Comparison of ENCODE assay signal across 25 mouse cellular contexts in genomic region chr10:94381393-94381740, GRCm38 (mm10).
DNase-seq lines count a peak whose midpoint lies in the region; ATAC-seq and TF ChIP-seq lines count a peak whose summit lies in the region.
"Had no signal": no experiment of that assay in that cellular context is flagged by ENCODE, and none has a peak within 500 bp of the region (broad histone marks: within the 10 kb centered on the region; RNA-seq: fewer than 3 reads in every experiment).

No protein-coding gene starts in this region.

- H3K9me3 ChIP-seq in kidney, postnatal 0 days (replicated peaks; ENCODE audit: low read length) = no peaks in the 10 kb centered on the region
- peaks cover 14% of the 10 kb centered on the region for H3K9me3 ChIP-seq in kidney, embryonic 14.5 days (ENCODE audit: control insufficient read depth, low read length)
- H3K9me3 ChIP-seq in midbrain, embryonic 10.5 days (replicated peaks) = peaks cover 17% of the 10 kb centered on the region
- H3K9me3 ChIP-seq in midbrain, embryonic 13.5 days = peaks cover 15% of the 10 kb centered on the region
- H3K9me3 ChIP-seq: intestine, embryonic 15.5 days; liver, embryonic 15.5 days; lung, embryonic 15.5 days had no signal

- 76% methylated on average over 4 of the region's 4 CpGs for WGBS in kidney, postnatal 0 days
- WGBS in kidney, embryonic 14.5 days = 90% methylated on average over 4 of the region's 4 CpGs
- 76% methylated on average over 4 of the region's 4 CpGs for WGBS in midbrain, embryonic 10.5 days
- 82% methylated on average over 4 of the region's 4 CpGs for WGBS in midbrain, embryonic 13.5 days
- WGBS in macrophage (ENCODE audit: missing documents) = 56% methylated on average over 4 of the region's 4 CpGs

- H3K27ac ChIP-seq in kidney, postnatal 0 days = peak overlapping the region; percentile 60; the same call in 1 of the 2 replicates
- no peak overlapping the region for H3K27ac ChIP-seq in kidney, embryonic 14.5 days (ENCODE audit: low read depth, low read length)
- peak overlapping the region; percentile 69 for H3K27ac ChIP-seq in midbrain, embryonic 10.5 days (replicated peaks)
- no peak overlapping the region for H3K27ac ChIP-seq in midbrain, embryonic 13.5 days
- H3K27ac ChIP-seq in macrophage = 0 out of 2 replicates have a peak overlapping the region, but pooled peaks have one; percentile 22
- H3K27ac ChIP-seq: embryonic facial prominence, embryonic 12.5 days; heart, adult 2 months; heart, embryonic 13.5 days; intestine, embryonic 15.5 days; limb, embryonic 12.5 days; liver, embryonic 15.5 days; lung, embryonic 15.5 days; neural tube, embryonic 15.5 days had no signal

- peaks cover 76% of the 10 kb centered on the region; the same call in 1 of the 2 replicates for H3K79me2 ChIP-seq in macrophage (ENCODE audit: inconsistent target)

- no peak overlapping the region for H3K9ac ChIP-seq in kidney, postnatal 0 days (ENCODE audit: low read depth, low read length)
- H3K9ac ChIP-seq in kidney, embryonic 14.5 days (ENCODE audit: low read depth, low read length) = no peak overlapping the region
- no peak overlapping the region for H3K9ac ChIP-seq in midbrain, embryonic 13.5 days (replicated peaks)
- H3K9ac ChIP-seq: embryonic facial prominence, embryonic 12.5 days; heart, embryonic 13.5 days; intestine, embryonic 15.5 days; limb, embryonic 12.5 days; liver, embryonic 15.5 days; lung, embryonic 15.5 days; neural tube, embryonic 15.5 days had no signal

- H3K4me2 ChIP-seq in kidney, postnatal 0 days (ENCODE audit: low read length) = no peak overlapping the region
- no peak overlapping the region for H3K4me2 ChIP-seq in kidney, embryonic 14.5 days (replicated peaks; ENCODE audit: low read depth, low read length)
- H3K4me2 ChIP-seq in midbrain, embryonic 13.5 days (replicated peaks) = no peak overlapping the region
- H3K4me2 ChIP-seq: embryonic facial prominence, embryonic 12.5 days; heart, embryonic 13.5 days; intestine, embryonic 15.5 days; limb, embryonic 12.5 days; liver, embryonic 15.5 days; lung, embryonic 15.5 days; neural tube, embryonic 15.5 days had no signal

- no peak for DNase-seq in kidney, postnatal 0 days (ENCODE audit: low spot score)
- no peak for DNase-seq in midbrain, embryonic 10.5 days (ENCODE audit: low spot score)
- DNase-seq in embryo, embryonic 10.5 days (ENCODE audit: low spot score) = no peak
- DNase-seq: adrenal gland, adult 8-10 months; B cell, adult 2 months; cerebellum, adult 8-10 months; cerebellum, postnatal 36 days; heart, postnatal 14 days; midbrain, embryonic 14.5 days; retina, postnatal 1 day; right cerebral cortex, postnatal 14 days; thymus, postnatal 4 days had no signal

- H3K36me3 ChIP-seq in kidney, postnatal 0 days (ENCODE audit: insufficient read depth, low read length) = no peaks in the 10 kb centered on the region
- H3K36me3 ChIP-seq in kidney, embryonic 14.5 days (ENCODE audit: control insufficient read depth, insufficient read depth, low read length) = no peaks in the 10 kb centered on the region
- no peaks in the 10 kb centered on the region for H3K36me3 ChIP-seq in midbrain, embryonic 10.5 days
- peaks cover 9% of the 10 kb centered on the region for H3K36me3 ChIP-seq in midbrain, embryonic 13.5 days
- H3K36me3 ChIP-seq in macrophage (ENCODE audit: inconsistent target) = peaks cover 58% of the 10 kb centered on the region
- H3K36me3 ChIP-seq: embryonic facial prominence, embryonic 12.5 days; heart, embryonic 13.5 days; intestine, embryonic 15.5 days; limb, embryonic 12.5 days; liver, embryonic 15.5 days; lung, embryonic 15.5 days; neural tube, embryonic 15.5 days had no signal

- H3K4me3 ChIP-seq in kidney, postnatal 0 days (replicated peaks; ENCODE audit: low read depth, low read length) = no peak overlapping the region
- no peak overlapping the region for H3K4me3 ChIP-seq in kidney, embryonic 14.5 days (ENCODE audit: low read length)
- no peak overlapping the region for H3K4me3 ChIP-seq in midbrain, embryonic 10.5 days
- no peak overlapping the region for H3K4me3 ChIP-seq in midbrain, embryonic 13.5 days (replicated peaks)
- no peak overlapping the region for H3K4me3 ChIP-seq in macrophage (ENCODE audit: inconsistent target)
- H3K4me3 ChIP-seq: embryonic facial prominence, embryonic 12.5 days; heart, adult 2 months; heart, embryonic 13.5 days; intestine, embryonic 15.5 days; limb, embryonic 12.5 days; liver, embryonic 15.5 days; lung, embryonic 15.5 days; neural tube, embryonic 15.5 days had no signal

- H3K27me3 ChIP-seq in kidney, postnatal 0 days (ENCODE audit: insufficient read depth, low read length) = no peaks in the 10 kb centered on the region
- no peaks in the 10 kb centered on the region for H3K27me3 ChIP-seq in kidney, embryonic 14.5 days (ENCODE audit: control insufficient read depth, insufficient read depth, low read length)
- no peaks in the 10 kb centered on the region for H3K27me3 ChIP-seq in midbrain, embryonic 10.5 days (ENCODE audit: low read depth, poor library complexity, severe bottlenecking)
- no peaks in the 10 kb centered on the region for H3K27me3 ChIP-seq in midbrain, embryonic 13.5 days
- H3K27me3 ChIP-seq: embryonic facial prominence, embryonic 12.5 days; heart, embryonic 13.5 days; intestine, embryonic 15.5 days; limb, embryonic 12.5 days; liver, embryonic 15.5 days; lung, embryonic 15.5 days; neural tube, embryonic 15.5 days had no signal

- no peak for TF ChIP-seq CTCF in kidney, postnatal 0 days (IDR thresholded peaks at IDR 0.05; ENCODE audit: low read depth)

- peaks cover 8% of the 10 kb centered on the region; the same call in 1 of the 2 replicates for H3K4me1 ChIP-seq in kidney, postnatal 0 days (replicated peaks; ENCODE audit: insufficient read depth, low read length)
- peaks cover 20% of the 10 kb centered on the region; the same call in 1 of the 2 replicates for H3K4me1 ChIP-seq in kidney, embryonic 14.5 days (ENCODE audit: control insufficient read depth, insufficient read depth, low read length)
- peaks cover 27% of the 10 kb centered on the region for H3K4me1 ChIP-seq in midbrain, embryonic 10.5 days
- peaks cover 38% of the 10 kb centered on the region for H3K4me1 ChIP-seq in midbrain, embryonic 13.5 days (replicated peaks)
- H3K4me1 ChIP-seq: embryonic facial prominence, embryonic 12.5 days; intestine, embryonic 15.5 days; limb, embryonic 12.5 days had no signal

- ATAC-seq in kidney, postnatal 0 days (replicated peaks; ENCODE audit: low FRiP score, low read depth) = no peak
- ATAC-seq in kidney, embryonic 14.5 days (ENCODE audit: low FRiP score, low TSS enrichment) = no peak
- ATAC-seq in midbrain, embryonic 13.5 days = no peak
- ATAC-seq: forebrain, embryonic 14.5 days; hindbrain, postnatal 0 days; intestine, embryonic 15.5 days had no signal

Comparison
In these comparisons a context has a peak if more than half of its experiments do, and no peak if none do; other contexts are left out.
1. H3K27ac ChIP-seq: peak in kidney, postnatal 0 days (single experiment), midbrain, embryonic 10.5 days (single experiment) and macrophage (single experiment); none in kidney, embryonic 14.5 days (single experiment) and midbrain, embryonic 13.5 days (single experiment).